Mouse (Mus musculus) hindbrain, embryonic 10.5 days (tissue): ENCODE data around the gene Tmem41b. TPM values are rescaled to one million over a fixed set of nuclear protein-coding genes. Genes with fewer than 3 reads are reported as not detected.
"Not testable (repeated sequence)": the region's sequence is repeated elsewhere in the genome, so short reads cannot be mapped to it uniquely, and the experiment has no call there.

Experiments used
- DNase-seq: peaks from one replicate; pipeline ENCODE4 v3.0.0-alpha.2; 2017; ENCODE audit warnings: low spot score
- H3K27ac ChIP-seq: fragments of 300-500 bp; sonication (generic); 2 replicates; pipeline ENCODE4 v1.5.1; 2016; ENCODE audit warnings: mild to moderate bottlenecking, moderate library complexity
- H3K27me3 ChIP-seq: fragments of 300-500 bp; sonication (generic); 2 replicates; pipeline ENCODE4 v1.6.1; 2016; ENCODE audit warnings: mild to moderate bottlenecking; ENCODE audit not compliant: poor library complexity, insufficient read depth, severe bottlenecking
- H3K36me3 ChIP-seq: fragments of 300-500 bp; sonication (generic); 2 replicates; pipeline ENCODE4 v1.6.1; 2016; ENCODE audit warnings: mild to moderate bottlenecking, moderate library complexity
- H3K4me1 ChIP-seq: fragments of 300-500 bp; sonication (generic); replicated peaks from 2 replicates; pipeline ENCODE4 v1.6.1; 2016; ENCODE audit warnings: mild to moderate bottlenecking
- H3K4me3 ChIP-seq: fragments of 300-500 bp; sonication (generic); 2 replicates; pipeline ENCODE4 v1.5.1; 2016; ENCODE audit warnings: mild to moderate bottlenecking, moderate library complexity
- H3K9me3 ChIP-seq: fragments of 300-500 bp; sonication (generic); 2 replicates; pipeline ENCODE4 v1.6.1; 2016; ENCODE audit warnings: mild to moderate bottlenecking, moderate library complexity
- WGBS: fragments of 180-500 bp; shearing (Covaris S2); methylation state at CpG from one replicate; pipeline ENCODE4 v1.1.7; 2016; 5-methylcytosine and 5-hydroxymethylcytosine counted together
- polyA plus RNA-seq: library from polyadenylated mRNA; unstranded; fragments of >200 nt; fragmentation: Nextera tagmentation; extraction: Ambion mirVana; gene quantifications from 2 replicates; pipeline ENCODE4 v1.2.1, GENCODE M21; 2016

Tmem41b gene
- polyA plus RNA-seq: 65.7 and 75.1 TPM in 2 replicates

DNA sequence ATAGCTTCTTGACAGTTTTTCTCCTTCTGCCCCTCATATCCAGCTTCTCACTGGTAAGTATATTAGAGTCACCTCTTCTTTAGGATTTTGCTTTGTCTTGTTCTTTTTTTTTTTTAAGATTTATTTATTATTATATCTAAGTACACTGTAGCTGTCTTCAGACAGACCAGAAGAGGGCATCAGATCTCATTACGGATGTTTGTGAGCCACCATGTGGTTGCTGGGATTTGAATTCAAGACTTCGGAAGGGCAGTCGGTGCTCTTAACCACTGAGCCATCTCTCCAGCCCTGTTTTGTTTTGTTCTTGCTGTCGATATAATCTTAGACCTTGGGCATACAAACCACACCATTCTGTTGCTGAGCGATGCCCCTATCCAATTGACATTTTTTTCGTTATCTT is at the start of gene Tmem41b:
Gene Tmem41b, minus strand, starts transcription at position 155 of the 400 bp plus-strand sequence.
- Histone ChIP-seq H3K27ac (peak within 1 kb of the TSS; percentile 89), H3K4me3 (peak within 1 kb of the TSS; percentile 76), H3K36me3 (peaks cover 20% of the 10 kb centered on the region), H3K4me1 (peaks cover 15% of the 10 kb centered on the region)
- WGBS: 37% methylated on average over 6 of the region's 6 CpGs
- H3K27me3 ChIP-seq, DNase-seq, H3K9me3 ChIP-seq: not testable (repeated sequence)

DNA sequence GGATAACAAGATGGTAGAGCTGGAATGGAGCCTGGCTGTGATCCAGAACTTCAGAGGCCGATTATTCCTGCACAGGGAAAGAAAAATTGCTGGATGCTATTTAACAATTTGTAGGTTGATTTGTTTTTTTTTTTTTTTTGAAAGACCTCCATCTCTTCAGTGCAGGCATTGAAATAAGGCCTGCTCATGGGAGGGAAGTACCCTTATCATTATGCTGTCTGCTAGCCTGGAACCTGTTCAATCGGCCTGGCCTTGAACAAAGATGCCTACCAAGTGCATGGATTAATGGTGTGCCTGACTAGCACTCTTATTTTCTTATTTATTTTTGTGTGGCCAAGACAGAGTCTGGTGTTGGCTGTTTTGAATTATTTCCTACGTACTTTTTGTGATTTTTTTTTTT is 43.6 kb upstream of the Tmem41b start:
- DNase-seq: no peak
- no peak overlapping the region for H3K4me3 ChIP-seq
- no peak overlapping the region for H3K27ac ChIP-seq
- no peaks in the 10 kb centered on the region for H3K4me1 ChIP-seq
- H3K27me3 ChIP-seq: no peaks in the 10 kb centered on the region
- WGBS: 90% methylated on average over 3 of the region's 3 CpGs
- H3K36me3 ChIP-seq: peaks cover 89% of the 10 kb centered on the region
- no peaks in the 10 kb centered on the region for H3K9me3 ChIP-seq

DNA sequence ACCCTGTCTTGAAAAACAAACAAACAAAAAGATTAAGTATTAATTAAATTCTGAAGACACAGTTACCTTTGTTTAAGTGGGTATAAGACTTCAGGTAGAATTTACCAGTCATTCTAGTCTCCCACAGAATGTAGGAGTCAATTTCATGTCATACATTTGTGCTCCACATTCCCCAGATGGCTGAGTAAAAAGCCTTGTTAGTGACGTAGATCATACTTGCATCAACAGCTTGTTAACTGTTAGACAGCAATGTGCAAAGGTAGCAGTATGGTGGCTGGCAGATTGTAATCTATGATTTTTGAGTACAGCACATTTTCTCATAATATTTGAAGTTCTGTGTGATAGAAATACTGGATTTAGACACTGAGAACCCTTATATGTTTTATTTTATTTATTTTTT is 42.1 kb upstream of the Tmem41b start:
- DNase-seq: no peak
- Histone ChIP-seq H3K4me1 (no peaks in the 10 kb centered on the region), H3K9me3 (no peaks in the 10 kb centered on the region), H3K4me3 (no peak overlapping the region), H3K27me3 (no peaks in the 10 kb centered on the region), H3K36me3 (peaks cover 85% of the 10 kb centered on the region), H3K27ac (no peak overlapping the region)
- WGBS: 90% methylated on average over 1 of the region's 1 CpGs

DNA sequence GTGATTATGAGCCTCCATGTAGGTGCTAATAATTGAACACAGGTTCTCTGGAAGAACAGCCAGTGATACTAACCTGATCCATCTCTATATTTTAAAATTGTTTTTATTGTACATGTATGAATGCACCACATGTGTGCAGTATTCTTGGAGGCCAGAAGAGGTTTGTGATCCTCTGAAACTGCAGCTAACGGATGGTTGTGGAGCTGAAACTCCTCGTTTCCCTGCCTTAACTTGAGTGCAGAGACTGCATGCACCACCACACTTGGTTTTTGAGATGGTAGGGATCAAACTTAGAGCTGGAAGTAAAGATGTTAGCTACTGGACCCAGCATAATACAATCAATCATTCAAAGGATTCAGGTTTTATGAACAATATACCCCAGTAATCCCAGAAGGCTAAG is 39.9 kb upstream of the Tmem41b start:
- Histone ChIP-seq H3K27ac (no peak overlapping the region), H3K4me1 (no peaks in the 10 kb centered on the region), H3K9me3 (no peaks in the 10 kb centered on the region), H3K36me3 (peaks cover 85% of the 10 kb centered on the region), H3K4me3 (no peak overlapping the region), H3K27me3 (no peaks in the 10 kb centered on the region)
- 86% methylated on average over 2 of the region's 2 CpGs for WGBS
- DNase-seq: no peak

GRCm38 (mm10) chr7:110023553-110023952 is 36.8 kb upstream of the Tmem41b start:
- Histone ChIP-seq H3K4me1 (peaks cover 12% of the 10 kb centered on the region), H3K36me3 (peaks cover 62% of the 10 kb centered on the region), H3K27ac (no peak overlapping the region), H3K9me3 (no peaks in the 10 kb centered on the region), H3K4me3 (no peak overlapping the region), H3K27me3 (no peaks in the 10 kb centered on the region)
- DNase-seq: no peak
- 87% methylated on average over 1 of the region's 1 CpGs for WGBS

- Histone ChIP-seq H3K27ac (peak overlapping the region; percentile 96), H3K4me3 (peak overlapping the region; percentile 98), H3K4me1 (peaks cover 12% of the 10 kb centered on the region), H3K36me3 (peaks cover 30% of the 10 kb centered on the region), H3K27me3 (no peaks in the 10 kb centered on the region), H3K9me3 (no peaks in the 10 kb centered on the region)
- no peak for DNase-seq
- under 1% methylated on average over 42 of the region's 42 CpGs for WGBS
Measured at GRCm38 (mm10) chr7:110018631-110019482, 32.1 kb upstream of the Tmem41b start.

- WGBS: under 1% methylated on average over 48 of the region's 48 CpGs
- peak; percentile 93 for DNase-seq
- H3K4me1 ChIP-seq: peaks cover 12% of the 10 kb centered on the region
- no peaks in the 10 kb centered on the region for H3K9me3 ChIP-seq
- no peaks in the 10 kb centered on the region for H3K27me3 ChIP-seq
- peaks cover 23% of the 10 kb centered on the region for H3K36me3 ChIP-seq
- H3K27ac ChIP-seq: peak within 1 kb of the TSS; percentile 96
- H3K4me3 ChIP-seq: peak within 1 kb of the TSS; percentile 98
Measured at GRCm38 (mm10) chr7:110018117-110018630, 31.4 kb upstream of the Tmem41b start, which contains the start of gene Ipo7. TSS of gene Ipo7 (plus strand) at chr7:110018274.

GRCm38 (mm10) chr7:110014272-110014671 is 27.5 kb upstream of the Tmem41b start:
- no peaks in the 10 kb centered on the region for H3K27me3 ChIP-seq
- no peaks in the 10 kb centered on the region for H3K9me3 ChIP-seq
- H3K27ac ChIP-seq: no peak overlapping the region
- no peaks in the 10 kb centered on the region for H3K36me3 ChIP-seq
- no peak overlapping the region for H3K4me3 ChIP-seq
- no peak for DNase-seq
- no peaks in the 10 kb centered on the region for H3K4me1 ChIP-seq
- 82% methylated on average over 5 of the region's 5 CpGs for WGBS

GRCm38 (mm10) chr7:110011417-110011816 is 24.7 kb upstream of the Tmem41b start:
- Histone ChIP-seq H3K27me3 (no peaks in the 10 kb centered on the region), H3K4me3 (no peak overlapping the region), H3K4me1 (no peaks in the 10 kb centered on the region), H3K27ac (no peak overlapping the region), H3K36me3 (no peaks in the 10 kb centered on the region), H3K9me3 (no peaks in the 10 kb centered on the region)
- 58% methylated on average over 1 of the region's 1 CpGs for WGBS
- no peak for DNase-seq

- H3K27ac ChIP-seq: no peak overlapping the region
- 93% methylated on average over 6 of the region's 6 CpGs for WGBS
- H3K4me1 ChIP-seq: no peaks in the 10 kb centered on the region
- DNase-seq: no peak
- no peak overlapping the region for H3K4me3 ChIP-seq
- H3K9me3 ChIP-seq: no peaks in the 10 kb centered on the region
- H3K36me3 ChIP-seq: no peaks in the 10 kb centered on the region
- no peaks in the 10 kb centered on the region for H3K27me3 ChIP-seq
Measured at GRCm38 (mm10) chr7:110009084-110009483, 22.4 kb upstream of the Tmem41b start.

DNA sequence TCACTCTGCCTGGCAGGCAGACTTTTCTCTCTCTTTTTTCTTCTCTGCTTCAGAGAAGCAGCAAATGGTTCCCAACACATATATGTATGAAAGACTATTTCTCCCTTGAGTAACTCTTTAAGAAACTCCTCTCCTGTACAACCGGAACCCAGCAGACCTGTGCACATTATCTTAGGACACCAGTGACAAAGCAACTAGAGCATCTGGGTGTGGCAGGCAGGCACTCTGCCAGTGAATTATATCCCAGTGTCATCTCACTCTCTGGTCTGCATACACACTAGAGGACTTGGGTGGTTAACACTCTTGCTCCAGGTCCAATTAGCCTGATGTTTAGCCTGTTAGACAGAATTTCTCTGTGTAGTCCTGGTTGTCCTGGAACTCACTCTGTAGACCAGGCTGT is 21.8 kb upstream of the Tmem41b start:
- Histone ChIP-seq H3K4me1 (no peaks in the 10 kb centered on the region), H3K9me3 (no peaks in the 10 kb centered on the region), H3K4me3 (no peak overlapping the region), H3K36me3 (no peaks in the 10 kb centered on the region), H3K27ac (no peak overlapping the region), H3K27me3 (no peaks in the 10 kb centered on the region)
- no peak for DNase-seq
- 95% methylated on average over 1 of the region's 1 CpGs for WGBS

- no peak overlapping the region for H3K27ac ChIP-seq
- peaks cover 7% of the 10 kb centered on the region for H3K4me1 ChIP-seq
- H3K4me3 ChIP-seq: no peak overlapping the region
- H3K9me3 ChIP-seq: no peaks in the 10 kb centered on the region
- no peaks in the 10 kb centered on the region for H3K36me3 ChIP-seq
- no peaks in the 10 kb centered on the region for H3K27me3 ChIP-seq
- no peak for DNase-seq
- 80% methylated on average over 5 of the region's 5 CpGs for WGBS
Measured at GRCm38 (mm10) chr7:110006471-110007195, 19.9 kb upstream of the Tmem41b start.

DNA sequence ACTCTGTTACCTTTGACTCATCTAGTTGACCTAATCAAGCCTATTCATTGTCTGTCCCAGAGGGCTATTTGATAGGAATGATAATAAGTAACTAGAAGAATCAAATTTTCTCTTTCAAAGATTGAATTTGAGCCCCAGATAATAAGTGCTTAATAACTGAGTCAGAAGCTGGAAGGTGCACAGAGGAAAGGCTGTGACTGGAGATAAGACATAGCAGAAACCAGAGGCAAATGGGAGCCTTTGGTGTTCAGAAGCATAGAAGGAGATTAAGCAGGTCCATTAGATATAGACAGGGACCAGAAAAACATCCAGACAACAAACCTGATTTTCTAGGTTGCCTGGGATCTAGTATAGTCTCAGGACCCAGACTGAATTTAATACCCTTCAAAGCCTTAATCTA is 19.2 kb upstream of the Tmem41b start:
- Histone ChIP-seq H3K4me1 (peaks cover 7% of the 10 kb centered on the region), H3K36me3 (no peaks in the 10 kb centered on the region), H3K27ac (no peak overlapping the region), H3K27me3 (no peaks in the 10 kb centered on the region), H3K9me3 (no peaks in the 10 kb centered on the region), H3K4me3 (no peak overlapping the region)
- DNase-seq: no peak
